Mouse (Mus musculus) spleen, adult 2 months (tissue): ENCODE data around the gene Smg6.

ENCODE experiments used
- CTCF ChIP-seq: fragments of 200-500 bp; IDR thresholded peaks from 2 replicates; pipeline ENCODE4 v1.5.1; 2011; ENCODE audit warnings: mild to moderate bottlenecking, inconsistent platforms; ENCODE audit not compliant: insufficient read depth, insufficient read length, insufficient replicate concordance; ENCODE audit errors: extremely low read depth
- POLR2A ChIP-seq: fragments of 200-500 bp; IDR thresholded peaks from 2 replicates; pipeline ENCODE4 v1.6.1; 2011; ENCODE audit warnings: low read depth, low read length, inconsistent platforms

DNA sequence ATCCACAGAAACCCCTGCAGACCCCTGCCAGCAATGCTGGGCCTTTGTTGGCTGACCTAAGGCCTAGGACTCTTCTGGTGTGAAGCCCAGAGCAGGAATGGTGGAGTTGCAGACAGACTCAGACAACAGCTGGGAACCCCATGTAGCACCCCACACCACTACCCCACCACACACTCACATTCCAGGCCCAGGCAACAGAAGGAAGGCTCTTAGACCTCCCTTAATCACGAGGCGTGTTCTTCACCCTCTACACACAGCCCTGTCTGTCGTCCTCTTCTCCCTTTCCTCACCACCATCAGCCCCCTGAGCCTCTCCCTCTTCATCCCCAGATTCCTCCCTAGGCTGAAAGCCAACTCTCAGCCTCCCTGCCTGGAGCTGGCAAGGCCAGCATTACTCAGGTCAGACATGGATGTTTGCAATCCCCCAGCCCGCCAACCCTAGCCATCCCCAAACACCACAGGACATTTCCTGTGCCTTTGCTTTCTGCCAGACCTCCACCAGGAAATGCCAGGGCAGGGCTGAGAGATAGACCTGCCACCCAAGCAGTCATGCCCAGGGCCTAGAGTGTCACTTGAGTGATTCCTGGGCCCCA, 235.9 kb downstream of the Smg6 start:
- TF ChIP-seq CTCF = no peak
- no peak for TF ChIP-seq POLR2A
